Mouse (Mus musculus): Measurements from ENCODE around the gene Pmm1. TPM values are rescaled to one million over a fixed set of nuclear protein-coding genes. Genes with fewer than 3 reads are reported as not detected.
A peak's percentile ranks its signal among the peaks of the same experiment; 100 is the strongest.
"Not testable (repeated sequence)": the region's sequence is repeated elsewhere in the genome, so short reads cannot be mapped to it uniquely, and the experiment has no call there.

Pmm1 gene
- polyA plus RNA-seq, 1 experiment from 2014 or later: 89.0 TPM

- Histone ChIP-seq H3K9me3 (ENCODE audit: control insufficient read depth, low read length) (no peaks in the 10 kb centered on the region), H3K36me3 (replicated peaks; ENCODE audit: control insufficient read depth, insufficient read depth) (peaks cover 88% of the 10 kb centered on the region), H3K9ac (no peak overlapping the region), H3K27ac (no peak overlapping the region), H3K27me3 (ENCODE audit: control insufficient read depth, insufficient read depth, low read length) (no peaks in the 10 kb centered on the region), H3K4me3 (replicated peaks; ENCODE audit: low read length) (no peak overlapping the region), H3K4me1 (replicated peaks; ENCODE audit: control insufficient read depth, insufficient read depth, low read length) (no peaks in the 10 kb centered on the region), H3K4me2 (replicated peaks) (no peak overlapping the region)
- DNase-seq (ENCODE audit: low spot score) (no peak), ATAC-seq (ENCODE audit: low FRiP score) (no peak)
- 83% methylated on average over 2 of the region's 2 CpGs for WGBS
These were observed 48.2 kb downstream of the Pmm1 start for GRCm38 (mm10) chr15:81912498-81912897.

- H3K36me3 ChIP-seq (replicated peaks; ENCODE audit: control insufficient read depth, insufficient read depth): peaks cover 96% of the 10 kb centered on the region
- not testable (repeated sequence) for H3K4me1 ChIP-seq (replicated peaks; ENCODE audit: control insufficient read depth, insufficient read depth, low read length); H3K9ac ChIP-seq; DNase-seq (ENCODE audit: low spot score); ATAC-seq (ENCODE audit: low FRiP score); H3K27me3 ChIP-seq (ENCODE audit: control insufficient read depth, insufficient read depth, low read length); H3K4me3 ChIP-seq (replicated peaks; ENCODE audit: low read length); H3K27ac ChIP-seq; H3K9me3 ChIP-seq (ENCODE audit: control insufficient read depth, low read length); H3K4me2 ChIP-seq (replicated peaks)
- WGBS: 91% methylated on average over 4 of the region's 4 CpGs
These were observed 52.0 kb downstream of the Pmm1 start for GRCm38 (mm10) chr15:81908767-81909166.

GRCm38 (mm10) chr15:81907953-81908352 is 52.8 kb downstream of the Pmm1 start:
- no peaks in the 10 kb centered on the region for H3K4me1 ChIP-seq (replicated peaks; ENCODE audit: control insufficient read depth, insufficient read depth, low read length)
- no peak for ATAC-seq (ENCODE audit: low FRiP score)
- no peak overlapping the region for H3K4me2 ChIP-seq (replicated peaks)
- H3K4me3 ChIP-seq (replicated peaks; ENCODE audit: low read length): no peak overlapping the region
- no peaks in the 10 kb centered on the region for H3K27me3 ChIP-seq (ENCODE audit: control insufficient read depth, insufficient read depth, low read length)
- no peak for DNase-seq (ENCODE audit: low spot score)
- peaks cover 96% of the 10 kb centered on the region for H3K36me3 ChIP-seq (replicated peaks; ENCODE audit: control insufficient read depth, insufficient read depth)
- H3K9ac ChIP-seq: no peak overlapping the region
- WGBS: 91% methylated on average over 8 of the region's 8 CpGs
- H3K9me3 ChIP-seq (ENCODE audit: control insufficient read depth, low read length): no peaks in the 10 kb centered on the region
- no peak overlapping the region for H3K27ac ChIP-seq

GRCm38 (mm10) chr15:81904939-81905338 is 55.8 kb downstream of the Pmm1 start:
- Histone ChIP-seq H3K4me3 (replicated peaks; ENCODE audit: low read length) (no peak overlapping the region), H3K27me3 (ENCODE audit: control insufficient read depth, insufficient read depth, low read length) (no peaks in the 10 kb centered on the region), H3K9ac (no peak overlapping the region), H3K4me1 (replicated peaks; ENCODE audit: control insufficient read depth, insufficient read depth, low read length) (no peaks in the 10 kb centered on the region), H3K27ac (no peak overlapping the region), H3K36me3 (replicated peaks; ENCODE audit: control insufficient read depth, insufficient read depth) (peaks cover 95% of the 10 kb centered on the region), H3K9me3 (ENCODE audit: control insufficient read depth, low read length) (no peaks in the 10 kb centered on the region), H3K4me2 (replicated peaks) (no peak overlapping the region)
- no peak for ATAC-seq (ENCODE audit: low FRiP score)
- DNase-seq (ENCODE audit: low spot score): peak; percentile 75
- 35% methylated on average over 2 of the region's 2 CpGs for whole genome bisulfite sequencing

Other genes starting within 250 kb of the Pmm1 start
- gene Zc3h7b, start 215.9 kb downstream of the Pmm1 start, polyA plus RNA-seq (2014; fragmentation: Nextera tagmentation; extraction: Ambion mirVana): 58.9 and 62.7 TPM in 2 replicates
- 117 and 135 TPM in 2 replicates for gene Rangap1, start 215.4 kb downstream of the Pmm1 start, polyA plus RNA-seq (2014; fragmentation: Nextera tagmentation; extraction: Ambion mirVana)
- gene Tef, start 158.5 kb downstream of the Pmm1 start, polyA plus RNA-seq (2014; fragmentation: Nextera tagmentation; extraction: Ambion mirVana): 16.8 and 18.7 TPM in 2 replicates
- gene Tob2, start 102.1 kb downstream of the Pmm1 start, polyA plus RNA-seq (2014; fragmentation: Nextera tagmentation; extraction: Ambion mirVana): 13.4 and 14.9 TPM in 2 replicates
- gene Phf5a, start 89.0 kb downstream of the Pmm1 start, polyA plus RNA-seq (2014; fragmentation: Nextera tagmentation; extraction: Ambion mirVana): 117 and 130 TPM in 2 replicates
- gene Aco2, start 88.6 kb downstream of the Pmm1 start, polyA plus RNA-seq (2014; fragmentation: Nextera tagmentation; extraction: Ambion mirVana): 252 and 281 TPM in 2 replicates
- gene Polr3h, start 34.7 kb downstream of the Pmm1 start, polyA plus RNA-seq (2014; fragmentation: Nextera tagmentation; extraction: Ambion mirVana): 85.5 and 100.0 TPM in 2 replicates
- 183 and 199 TPM in 2 replicates for gene Csdc2, start 24.2 kb downstream of the Pmm1 start, polyA plus RNA-seq (2014; fragmentation: Nextera tagmentation; extraction: Ambion mirVana)
- gene 1700029P11Rik, start 19.6 kb upstream of the Pmm1 start, polyA plus RNA-seq (2014; fragmentation: Nextera tagmentation; extraction: Ambion mirVana): not detected in 2 replicates
- 36.7 and 38.7 TPM in 2 replicates for gene Xrcc6, start 26.9 kb upstream of the Pmm1 start, polyA plus RNA-seq (2014; fragmentation: Nextera tagmentation; extraction: Ambion mirVana)
- gene Desi1, start 72.9 kb upstream of the Pmm1 start, polyA plus RNA-seq (2014; fragmentation: Nextera tagmentation; extraction: Ambion mirVana): 53.2 and 61.3 TPM in 2 replicates
- 235 and 252 TPM in 2 replicates for gene Snu13, start 86.7 kb upstream of the Pmm1 start, polyA plus RNA-seq (2014; fragmentation: Nextera tagmentation; extraction: Ambion mirVana)
- gene 4930407I10Rik, start 98.2 kb upstream of the Pmm1 start, polyA plus RNA-seq (2014; fragmentation: Nextera tagmentation; extraction: Ambion mirVana): not detected in 2 replicates
- gene Mei1, start 109.1 kb upstream of the Pmm1 start, polyA plus RNA-seq (2014; fragmentation: Nextera tagmentation; extraction: Ambion mirVana): 0.08 and 0.09 TPM in 2 replicates
- 12.9 and 13.8 TPM in 2 replicates for gene Ccdc134, start 167.0 kb upstream of the Pmm1 start, polyA plus RNA-seq (2014; fragmentation: Nextera tagmentation; extraction: Ambion mirVana)
- 153 and 154 TPM in 2 replicates for gene Srebf2, start 186.3 kb upstream of the Pmm1 start, polyA plus RNA-seq (2014; fragmentation: Nextera tagmentation; extraction: Ambion mirVana)